Mouse (Mus musculus) left cerebral cortex, postnatal 10 days (tissue): ENCODE results near the gene Calr. TPM values are rescaled to one million over a fixed set of nuclear protein-coding genes. Genes with fewer than 3 reads are reported as not detected.
"Not testable (repeated sequence)": the region's sequence is repeated elsewhere in the genome, so short reads cannot be mapped to it uniquely, and the experiment has no call there.

Source experiments
- DNase-seq, 2 experiments: peaks; one replicate each; pipeline ENCODE4 v3.0.0; 2021 to 2022; ENCODE audit warnings: low spot score in 2 of 2, mixed read lengths in 1 of 2; ENCODE audit errors: extremely low spot score in 1 of 2
- intact Hi-C: fragments of 180-260 bp; cut with DNase I; formaldehyde crosslinking; loops from one replicate; pipeline ENCODE4 v1.15.1; 2025
- total RNA-seq, 2 experiments: library from RNA; stranded (reverse); gene quantifications; 2 replicates each; pipeline ENCODE4 v1.2.3; 2021

Gene Calr
- total RNA-seq, 2 experiments from 2014 or later = 455 to 481 TPM

- DNase-seq, intact Hi-C loops: not testable (repeated sequence)
These were observed 20.2 kb downstream of the Calr start for GRCm38 (mm10) chr8:84826518-84826917.

- intact Hi-C loops = no loop called here
- DNase-seq = no peak
These were observed 21.1 kb downstream of the Calr start for GRCm38 (mm10) chr8:84825636-84826035.

DNA sequence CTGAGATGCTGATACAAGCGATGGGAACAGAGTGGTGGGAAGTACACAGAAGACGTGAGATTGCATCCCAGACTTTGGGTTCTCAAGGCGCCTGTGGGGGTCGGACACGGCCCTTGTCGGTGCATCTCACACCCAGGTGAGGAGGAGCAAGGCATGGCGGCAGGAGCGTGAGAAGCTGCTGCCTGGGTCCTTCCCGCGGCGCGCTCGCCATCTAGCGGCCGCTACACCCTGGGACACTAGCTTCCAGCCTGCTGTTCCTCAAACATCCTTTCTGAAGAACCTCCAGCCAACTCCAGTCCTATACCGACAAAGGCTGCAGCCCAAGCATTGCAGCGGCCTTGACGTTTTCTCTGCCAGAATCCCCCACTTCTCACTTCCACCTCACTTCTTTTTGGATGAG, 23.1 kb downstream of the Calr start:
- DNase-seq = peak in 1 of 2 experiments; percentile 80
- intact Hi-C loops = no loop called here

DNA sequence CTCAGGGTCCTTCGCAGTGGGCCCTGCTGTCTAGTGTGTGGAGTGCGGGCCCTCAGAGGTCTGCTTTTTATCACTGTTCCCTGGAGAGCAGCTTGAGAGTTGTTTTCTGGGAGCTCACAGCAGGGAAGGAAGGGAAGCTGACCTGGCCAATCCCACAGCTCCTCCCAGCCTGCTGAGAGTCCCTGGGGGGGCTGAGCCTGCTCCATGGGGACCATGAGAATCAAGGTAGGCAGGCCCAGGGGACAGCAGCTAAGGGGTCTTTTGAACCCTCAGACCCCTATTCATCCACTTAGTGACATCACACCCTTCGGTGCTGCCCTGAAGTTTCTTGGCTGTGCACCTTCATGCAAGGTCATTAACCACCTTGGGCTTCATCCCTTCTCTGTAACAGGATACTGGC, 24.0 kb downstream of the Calr start, which contains the start of gene Dand5:
TSS of gene Dand5 (minus strand) at position 101 of the 400 bp plus-strand sequence.
- intact Hi-C loops = no loop called here
- DNase-seq = no peak

- DNase-seq = no peak
- intact Hi-C loops = no loop called here
These were observed 30.6 kb downstream of the Calr start for GRCm38 (mm10) chr8:84816117-84816516.

DNA sequence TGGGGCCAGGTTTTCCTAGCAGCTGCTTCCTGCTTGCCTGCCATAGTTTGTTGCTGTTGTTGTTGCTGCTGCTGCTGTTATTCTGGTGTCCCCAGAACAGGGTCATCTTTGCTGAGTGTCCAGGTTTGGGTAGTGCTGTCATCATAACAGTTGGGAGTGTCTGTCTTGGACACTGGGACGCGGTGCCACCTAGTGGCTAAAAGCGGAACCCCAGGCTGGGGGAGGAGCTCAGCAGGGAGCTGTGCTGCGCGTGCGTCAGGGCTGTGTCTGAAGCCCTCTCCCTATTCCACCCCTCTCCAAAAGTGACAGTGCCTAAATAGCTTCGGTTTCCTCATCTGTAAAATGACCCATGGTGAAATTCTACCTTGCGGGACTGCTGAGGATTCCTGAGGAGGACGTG, 31.2 kb downstream of the Calr start:
- peak; percentile 90 to 93 for DNase-seq
- intact Hi-C loops = no loop called here

- intact Hi-C loops = loop anchor here (5.0 kb wide), 2 partner anchors 172 to 222 kb away; no protein-coding TSS in a partner anchor
- DNase-seq = peak in 1 of 2 experiments; percentile 74
These were observed 31.9 kb downstream of the Calr start for GRCm38 (mm10) chr8:84814555-84815441.

- intact Hi-C loops = loop anchor here (5.0 kb wide), 2 partner anchors 172 to 222 kb away; no protein-coding TSS in a partner anchor
- no peak for DNase-seq
These were observed 32.5 kb downstream of the Calr start for GRCm38 (mm10) chr8:84814240-84814554.

DNA sequence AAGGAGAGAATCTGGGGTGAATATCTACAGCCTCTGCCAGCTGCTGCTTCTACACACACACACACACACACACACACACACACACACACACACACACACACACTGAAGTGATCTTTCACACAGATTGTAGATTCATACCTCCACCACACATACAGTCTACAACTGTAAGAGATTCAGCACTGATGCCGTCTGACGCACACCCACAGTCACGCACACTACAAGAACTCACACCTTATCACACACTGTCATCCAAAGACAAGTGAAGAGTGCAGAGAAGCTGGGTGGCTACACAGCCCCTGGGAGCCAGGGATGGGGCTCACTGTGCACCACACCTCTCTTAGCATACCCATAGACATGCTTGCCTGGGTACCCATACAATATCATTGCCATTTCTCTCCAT, 32.9 kb downstream of the Calr start:
- DNase-seq = no peak
- intact Hi-C loops = loop anchor here (2.0 to 5.0 kb wide), 3 partner anchors 105 to 222 kb away; no protein-coding TSS in a partner anchor

DNA sequence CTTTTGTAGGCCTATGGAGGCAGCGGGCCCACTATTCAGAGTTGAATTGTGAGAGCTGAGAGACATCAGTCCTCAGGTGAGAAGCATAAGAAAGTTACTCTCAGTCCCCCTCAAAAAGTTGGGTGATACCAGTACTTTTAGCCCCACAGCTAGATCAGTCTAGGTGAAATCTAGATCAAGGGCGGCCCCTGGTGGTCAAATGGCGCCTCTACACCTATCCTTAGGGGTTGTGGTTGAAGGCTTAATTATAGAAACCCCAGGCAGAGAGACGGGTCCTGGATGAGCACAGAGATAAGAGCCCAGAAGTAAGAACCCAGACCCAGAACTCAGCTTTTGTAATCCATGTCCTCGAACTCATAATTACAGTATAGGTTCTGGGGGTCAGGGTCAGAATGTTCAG, 33.7 kb downstream of the Calr start:
- peak; percentile 82 to 84 for DNase-seq
- intact Hi-C loops = loop anchor here (2.0 to 5.0 kb wide), 3 partner anchors 104 to 221 kb away; no protein-coding TSS in a partner anchor

GRCm38 (mm10) chr8:84811303-84811702, 35.4 kb downstream of the Calr start:
- no peak for DNase-seq
- intact Hi-C loops = loop anchor here (2.0 to 5.0 kb wide), 3 partner anchors 113 to 219 kb away; no protein-coding TSS in a partner anchor

DNA sequence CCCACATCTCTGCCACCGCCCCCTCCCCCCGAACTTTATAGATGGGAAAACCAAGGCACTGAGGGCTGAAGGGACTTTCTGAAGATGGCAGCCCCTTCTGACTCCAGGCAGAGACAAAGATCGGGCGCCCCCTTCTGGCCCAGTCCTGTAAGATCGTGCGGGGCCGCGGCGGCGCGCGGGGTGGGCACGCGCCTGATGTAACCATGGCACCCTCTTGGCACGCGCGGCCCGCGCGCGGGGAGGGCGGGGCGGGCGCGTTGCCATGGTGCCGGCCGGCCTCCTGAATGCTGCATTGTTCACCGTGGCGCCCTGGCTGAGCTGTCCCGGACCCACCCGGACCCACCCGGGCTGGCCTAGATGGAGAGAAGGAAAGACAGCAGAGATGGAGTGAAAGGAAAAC, 35.8 kb downstream of the Calr start:
- peak; percentile 93 to 94 for DNase-seq
- intact Hi-C loops = loop anchor here (2.0 to 5.0 kb wide), 3 partner anchors 112 to 219 kb away; no protein-coding TSS in a partner anchor

GRCm38 (mm10) chr8:84809941-84810280, 36.8 kb downstream of the Calr start:
- no peak for DNase-seq
- intact Hi-C loops = loop anchor here (2.0 to 5.0 kb wide), 3 partner anchors 111 to 218 kb away; no protein-coding TSS in a partner anchor

DNA sequence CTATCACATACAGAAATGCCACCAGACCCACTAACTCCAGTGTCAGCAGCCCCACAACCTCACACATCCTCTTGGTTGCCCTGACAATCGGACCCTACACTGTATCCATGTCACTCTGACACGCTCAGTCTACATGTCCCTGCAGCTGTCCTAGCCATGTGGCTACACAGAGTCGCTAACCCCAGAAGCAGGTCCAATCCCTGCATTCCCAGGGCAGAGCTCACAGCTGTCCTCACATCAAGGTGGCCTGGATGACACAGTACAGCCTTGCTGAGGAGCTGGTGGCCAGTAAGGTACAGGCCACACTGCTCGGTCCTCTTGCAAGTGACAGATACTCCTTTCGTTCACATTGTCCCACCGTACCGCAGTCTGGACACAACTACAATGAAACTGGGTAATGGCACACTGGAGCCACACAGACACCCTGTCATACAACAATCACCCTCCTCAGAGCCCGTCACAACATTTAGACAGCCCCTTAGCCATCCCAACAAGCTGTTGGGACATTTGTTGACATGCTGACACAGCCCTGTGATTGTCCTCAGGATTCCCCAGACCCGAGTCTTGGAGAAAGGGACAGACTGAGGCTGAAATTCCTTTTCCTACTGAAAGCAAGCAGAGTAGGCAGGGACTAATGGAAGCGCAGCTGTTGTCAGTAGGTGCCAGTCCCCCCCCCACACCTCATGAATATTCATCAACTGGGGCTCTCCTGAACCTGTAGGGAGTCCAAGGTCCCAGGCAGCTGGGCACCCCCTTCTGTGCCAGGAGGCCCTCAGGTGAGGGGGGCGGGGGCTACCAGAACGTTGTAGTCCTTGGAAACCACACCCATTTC, 37.4 kb downstream of the Calr start:
- DNase-seq = no peak
- intact Hi-C loops = no loop called here

- intact Hi-C loops = no loop called here
- no peak for DNase-seq
These were observed 40.7 kb downstream of the Calr start for GRCm38 (mm10) chr8:84806031-84806430.

DNA sequence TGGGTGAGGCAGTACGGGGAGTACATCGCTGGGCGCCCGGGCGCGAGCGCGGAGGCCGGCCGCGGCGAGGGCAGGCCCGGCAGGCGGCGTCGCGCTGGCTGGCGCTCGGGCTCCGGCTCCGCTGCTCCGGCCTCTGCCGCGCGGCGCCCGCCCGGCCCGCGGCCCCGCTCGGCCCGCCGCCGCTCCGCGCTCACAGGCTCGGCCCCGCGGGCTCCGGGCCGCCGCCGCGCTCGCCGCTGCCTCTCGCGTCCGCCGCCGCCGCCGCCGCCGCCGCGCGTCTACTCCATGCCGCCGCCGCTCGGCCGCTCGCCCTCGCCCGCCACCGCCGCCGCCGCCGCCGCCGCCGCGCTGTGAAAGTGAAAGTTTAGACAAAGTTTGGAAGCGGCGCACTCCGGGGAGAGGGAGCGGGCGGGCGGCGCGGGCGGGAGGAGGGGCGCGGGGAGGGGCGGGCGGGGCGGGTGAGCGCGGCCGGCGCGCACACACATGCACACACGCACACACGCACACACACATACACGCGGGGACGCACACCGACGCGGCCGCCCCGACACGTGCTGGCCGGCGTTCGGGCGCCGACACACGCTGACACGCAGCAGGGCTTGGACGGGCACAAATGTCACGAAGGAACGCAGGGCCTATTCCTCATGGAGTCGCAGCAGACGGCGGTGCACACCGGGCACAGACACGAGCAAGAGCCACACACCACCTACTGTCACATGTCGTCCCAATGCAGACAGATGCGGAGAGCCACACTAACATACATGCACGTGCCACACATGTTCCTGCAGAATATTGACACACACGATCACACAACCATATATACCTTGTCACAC, 46.5 kb downstream of the Calr start, which contains the start of gene Nfix:
TSS of gene Nfix (minus strand) at position 346 of the 833 bp plus-strand sequence.
- intact Hi-C loops = loop anchor here (1.0 kb wide), 1 partner anchor 20 kb away; no protein-coding TSS in a partner anchor
- DNase-seq = peak in 1 of 2 experiments; percentile 82

- peak in 1 of 2 experiments; percentile 78 for DNase-seq
- intact Hi-C loops = loop anchor here (1.0 kb wide), 1 partner anchor 19 kb away; no protein-coding TSS in a partner anchor
These were observed 47.4 kb downstream of the Calr start for GRCm38 (mm10) chr8:84799136-84799931.
